Mouse (Mus musculus) CH12.LX (cell line): Measurements from ENCODE around the gene Bsn. TPM values are rescaled to one million over a fixed set of nuclear protein-coding genes. Genes with fewer than 3 reads are reported as not detected.

Experiments used
- DNase-seq: peaks from one replicate; pipeline ENCODE4 v3.0.0-alpha.2; 2013; ENCODE audit errors: extremely low read depth
- H3K27ac ChIP-seq: 2 replicates; pipeline ENCODE4 v1.5.1; 2012; ENCODE audit warnings: low read depth, mild to moderate bottlenecking, control low read depth, moderate library complexity; ENCODE audit not compliant: insufficient read depth
- H3K27me3 ChIP-seq: replicated peaks from 2 replicates; pipeline ENCODE3; 2012; ENCODE audit warnings: inconsistent platforms
- H3K36me3 ChIP-seq, 2 experiments: replicated peaks in 1 of 2; 2 replicates each; pipeline versions ENCODE3 to v1.6.1; 2012; ENCODE audit warnings: inconsistent platforms in 1 of 2, low read length in 1 of 2, mild to moderate bottlenecking in 1 of 2, mixed read lengths in 1 of 2, moderate library complexity in 1 of 2; ENCODE audit not compliant: control insufficient read depth in 1 of 2, insufficient read depth in 1 of 2
- H3K4me1 ChIP-seq, 2 experiments: 2 replicates each; pipeline ENCODE4 v1.6.1; 2012; ENCODE audit warnings: inconsistent platforms in 1 of 2, moderate library complexity in 1 of 2; ENCODE audit not compliant: insufficient read depth in 2 of 2, control insufficient read depth in 1 of 2
- H3K4me2 ChIP-seq: 2 replicates; pipeline ENCODE4 v1.6.1; 2012; ENCODE audit warnings: low read depth, mild to moderate bottlenecking, control low read depth; ENCODE audit not compliant: poor library complexity, insufficient read depth, severe bottlenecking
- H3K4me3 ChIP-seq, 3 experiments: fragments of 150-350 bp in 1 of 3; sonication (generic) in 1 of 3; replicated peaks in 1 of 3; 2 replicates each; pipeline versions ENCODE3 to v1.5.1; 2011 to 2012; ENCODE audit warnings: low read depth in 2 of 3, low read length in 2 of 3, mild to moderate bottlenecking in 2 of 3, moderate library complexity in 2 of 3, control low read depth in 1 of 3, improper control_type of control experiment in 1 of 3, inconsistent platforms in 1 of 3, mixed read lengths in 1 of 3; ENCODE audit not compliant: poor library complexity in 1 of 3
- H3K79me2 ChIP-seq: replicated peaks from 2 replicates; pipeline ENCODE4 v1.6.1; 2012; ENCODE audit warnings: mild to moderate bottlenecking, moderate library complexity; ENCODE audit not compliant: control insufficient read depth, poor library complexity, insufficient read depth, severe bottlenecking; ENCODE audit errors: extremely low read depth
- H3K9ac ChIP-seq: 2 replicates; pipeline ENCODE4 v1.6.1; 2012; ENCODE audit warnings: low read depth, mild to moderate bottlenecking, control low read depth, moderate library complexity; ENCODE audit not compliant: insufficient read depth
- H3K9me3 ChIP-seq: replicated peaks from 2 replicates; pipeline ENCODE3; 2012; ENCODE audit warnings: low read length, inconsistent platforms, mixed read lengths
- CHD1 ChIP-seq: IDR thresholded peaks from 2 replicates; pipeline ENCODE4 v1.6.1; 2012; ENCODE audit warnings: low read depth, low read length, improper control_type of control experiment, inconsistent platforms
- CTCF ChIP-seq, 2 experiments: IDR thresholded peaks in 1 of 2; conservative IDR thresholded peaks in 1 of 2; 2 replicates each; pipeline ENCODE4 v1.5.1; 2011 to 2012; ENCODE audit warnings: low read depth in 2 of 2, low read length in 2 of 2, improper control_type of control experiment in 1 of 2, inconsistent platforms in 1 of 2, mild to moderate bottlenecking in 1 of 2, moderate library complexity in 1 of 2
- ELF1 ChIP-seq: IDR thresholded peaks from 2 replicates; pipeline ENCODE4 v1.6.1; 2014; ENCODE audit warnings: low read depth, mild to moderate bottlenecking, inconsistent platforms, low read length, improper control_type of control experiment
- EP300 ChIP-seq: IDR thresholded peaks from 2 replicates; pipeline ENCODE4 v1.6.1; 2011; ENCODE audit warnings: low read length, improper control_type of control experiment
- HCFC1 ChIP-seq: IDR thresholded peaks from 2 replicates; pipeline ENCODE4 v1.6.1; 2012; ENCODE audit warnings: low read depth, mild to moderate bottlenecking, inconsistent platforms, low read length, improper control_type of control experiment
- IRF4 ChIP-seq: IDR thresholded peaks from 2 replicates; pipeline ENCODE4 v1.6.1; 2014; ENCODE audit warnings: low read depth, mild to moderate bottlenecking, inconsistent platforms, low read length, improper control_type of control experiment
- JUND ChIP-seq: conservative IDR thresholded peaks from 2 replicates; pipeline ENCODE4 v1.6.1; 2011; ENCODE audit warnings: low read depth, low read length, improper control_type of control experiment
- MAX ChIP-seq: IDR thresholded peaks from 2 replicates; pipeline ENCODE4 v1.6.1; 2011; ENCODE audit warnings: low read length, improper control_type of control experiment
- MXI1 ChIP-seq: IDR thresholded peaks from 2 replicates; pipeline ENCODE4 v1.6.1; 2011; ENCODE audit warnings: mild to moderate bottlenecking, low read depth, low read length, improper control_type of control experiment
- RAD21 ChIP-seq: IDR thresholded peaks from 2 replicates; pipeline ENCODE4 v1.6.1; 2011; ENCODE audit warnings: low read depth, mild to moderate bottlenecking, low read length, improper control_type of control experiment, moderate library complexity
- SMC3 ChIP-seq: IDR thresholded peaks from 2 replicates; pipeline ENCODE4 v1.6.1; 2011; ENCODE audit warnings: low read depth, low read length, improper control_type of control experiment
- UBTF ChIP-seq: IDR thresholded peaks from 2 replicates; pipeline ENCODE4 v1.6.1; 2012; ENCODE audit warnings: low read depth, mild to moderate bottlenecking, inconsistent platforms, low read length, improper control_type of control experiment, moderate library complexity
- USF2 ChIP-seq: conservative IDR thresholded peaks from 2 replicates; pipeline ENCODE4 v1.6.1; 2011; ENCODE audit warnings: low read depth, low read length, improper control_type of control experiment
- ZNF384 ChIP-seq: IDR thresholded peaks from 2 replicates; pipeline ENCODE4 v1.6.1; 2012; ENCODE audit warnings: low read depth, low read length, improper control_type of control experiment, inconsistent platforms
- dilution Hi-C: fragments of 300-500 bp; cut with MboI; formaldehyde crosslinking; loops from 2 replicates; pipeline ENCODE4 v1.14.3; 2020; ENCODE audit warnings: low sequenced_read_pairs; ENCODE audit not compliant: extremely low pct_unique_long_range_greater_than_20kb, extremely low pct_ligation_motif_present
- in situ Hi-C: fragments of 300-500 bp; cut with MboI; formaldehyde crosslinking; loops from 3 replicates; pipeline ENCODE4 v1.14.3; 2019; ENCODE audit warnings: low sequenced_read_pairs, low pct_ligation_motif_present, low pct_unique_long_range_greater_than_20kb, mixed read lengths
- polyA plus RNA-seq: library from polyadenylated mRNA; unstranded; fragments of >175 nt; gene quantifications from 2 replicates; pipeline ENCODE4 v1.2.1, GENCODE M21; 2012; ENCODE audit warnings: low read depth; ENCODE audit not compliant: insufficient read length
- total RNA-seq, 2 experiments: library from RNA; depleted of rRNA; stranded (reverse); fragments of 300-350 nt in 1 of 2; fragments of >200 nt in 1 of 2; gene quantifications; 2 replicates each; pipeline ENCODE4 v1.2.3; 2012 to 2014

Gene Bsn
- total and polyA plus RNA-seq, 3 experiments: 3.6 to 7.8 (median 4.4) TPM

DNA sequence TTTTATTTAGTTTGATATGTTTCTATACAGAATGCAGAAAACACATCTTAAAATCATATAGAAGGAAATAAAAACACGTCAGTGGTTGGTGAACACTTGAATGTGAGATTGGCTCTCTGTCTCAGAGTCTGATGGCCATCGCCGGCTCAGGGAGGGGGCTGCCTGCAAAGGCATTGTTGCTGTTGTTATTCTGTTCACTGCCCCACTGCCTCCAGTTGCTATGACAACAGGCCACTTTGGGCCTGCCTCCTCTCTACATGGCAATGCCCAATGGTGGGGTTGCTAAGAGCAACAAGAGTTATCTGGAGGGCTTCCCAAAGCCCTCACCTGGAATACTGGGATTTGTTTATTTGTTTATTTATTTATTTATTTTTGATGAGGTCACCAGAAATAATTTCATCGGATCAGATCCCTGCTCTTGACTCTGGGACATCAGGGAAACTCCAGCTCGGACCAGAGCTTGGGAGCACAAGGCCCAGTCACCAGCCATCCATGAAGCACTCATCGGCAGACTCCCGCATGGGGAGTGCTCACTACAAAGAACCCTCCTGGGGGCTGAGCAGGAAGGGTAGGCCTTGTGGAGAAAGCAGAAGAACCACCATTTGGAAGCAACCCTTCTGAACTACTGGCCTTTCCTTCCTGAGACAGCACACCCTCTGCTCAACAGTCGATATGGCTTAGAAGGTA, 14.8 kb upstream of the Bsn start:
- H3K9ac ChIP-seq: no peak overlapping the region
- H3K4me2 ChIP-seq: no peak overlapping the region
- dilution Hi-C loops (no loop called here), in situ Hi-C loops (loop anchor here (5.0 kb wide), 3 partner anchors 43 to 108 kb away; no protein-coding TSS in a partner anchor)
- no peak overlapping the region for H3K4me3 ChIP-seq
- H3K9me3 ChIP-seq: peaks cover 2% of the 10 kb centered on the region
- H3K4me1 ChIP-seq: peaks cover 4 to 27% of the 10 kb centered on the region in 2 experiments
- no peaks in the 10 kb centered on the region for H3K79me2 ChIP-seq
- TF ChIP-seq JUND (no peak), UBTF (no peak), SMC3 (no peak), EP300 (no peak), CHD1 (no peak), ELF1 (no peak), HCFC1 (no peak), MXI1 (no peak), ZNF384 (no peak)
- TF ChIP-seq, all 38 proteins: peak for 0
- Histone ChIP-seq H3K27me3 (no peaks in the 10 kb centered on the region), H3K27ac (no peak overlapping the region), H3K36me3 (peaks cover 13 to 31% of the 10 kb centered on the region in 2 experiments)
- no peak for DNase-seq

DNA sequence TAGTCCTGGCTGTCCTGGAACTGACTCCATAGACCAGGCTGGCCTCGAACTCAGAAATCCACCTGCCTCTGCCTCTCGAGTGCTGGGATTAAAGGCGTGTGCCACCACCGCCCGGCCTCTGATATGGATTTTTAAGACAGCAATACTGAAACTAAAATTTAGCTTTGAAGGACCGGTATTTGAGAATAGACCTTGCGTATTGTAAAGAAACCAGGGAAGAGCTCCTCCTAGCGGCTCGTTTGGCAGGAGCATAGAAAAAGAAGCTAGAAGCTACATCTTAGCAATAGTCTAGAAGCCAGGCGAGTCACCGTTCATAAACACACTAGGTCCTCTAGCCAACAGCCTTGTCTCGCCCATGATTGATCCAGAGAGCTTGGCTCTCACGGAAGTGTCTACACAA, 12.8 kb upstream of the Bsn start:
- peaks cover 2% of the 10 kb centered on the region for H3K9me3 ChIP-seq
- no peak overlapping the region for H3K9ac ChIP-seq
- in situ Hi-C loops: loop anchor here (5.0 kb wide), 3 partner anchors 41 to 106 kb away; no protein-coding TSS in a partner anchor
- H3K79me2 ChIP-seq: no peaks in the 10 kb centered on the region
- dilution Hi-C loops: no loop called here
- TF ChIP-seq ZNF384 (0 out of 2 replicates have a peak, but pooled peaks have one; percentile 36), CTCF (conservative IDR thresholded peaks at IDR 0.05 in 1 of 2, IDR thresholded peaks at IDR 0.05 in 1 of 2; ENCODE audit: low read depth in 2 of 2, low read length in 2 of 2) (peak; percentile 67 to 86; a peak in 3 of 4 replicates), SMC3 (peak; percentile 72), RAD21 (peak; percentile 55), IRF4 (peak; percentile 33; the same call in 1 of the 2 replicates), USF2 (no peak), MXI1 (0 out of 2 replicates have a peak, but pooled peaks have one; percentile 23), MAX (no peak)
- no peaks in the 10 kb centered on the region for H3K27me3 ChIP-seq
- 0 out of 2 replicates have a peak overlapping the region, but pooled peaks have one; percentile 26 for H3K4me2 ChIP-seq
- peaks cover 1 to 14% of the 10 kb centered on the region in 2 experiments for H3K36me3 ChIP-seq
- DNase-seq: peak; percentile 87
- H3K4me3 ChIP-seq: no peak overlapping the region
- H3K4me1 ChIP-seq: peaks cover 8 to 27% of the 10 kb centered on the region in 2 experiments
- H3K27ac ChIP-seq: no peak overlapping the region
